Mouse (Mus musculus): ENCODE measurements around the gene Eno1. TPM values are rescaled to one million over a fixed set of nuclear protein-coding genes. Genes with fewer than 3 reads are reported as not detected.
"Not testable (repeated sequence)": the region's sequence is repeated elsewhere in the genome, so short reads cannot be mapped to it uniquely, and the experiment has no call there.

Eno1 gene
- polyA plus RNA-seq, 1 experiment from 2014 or later: 305 TPM

DNA sequence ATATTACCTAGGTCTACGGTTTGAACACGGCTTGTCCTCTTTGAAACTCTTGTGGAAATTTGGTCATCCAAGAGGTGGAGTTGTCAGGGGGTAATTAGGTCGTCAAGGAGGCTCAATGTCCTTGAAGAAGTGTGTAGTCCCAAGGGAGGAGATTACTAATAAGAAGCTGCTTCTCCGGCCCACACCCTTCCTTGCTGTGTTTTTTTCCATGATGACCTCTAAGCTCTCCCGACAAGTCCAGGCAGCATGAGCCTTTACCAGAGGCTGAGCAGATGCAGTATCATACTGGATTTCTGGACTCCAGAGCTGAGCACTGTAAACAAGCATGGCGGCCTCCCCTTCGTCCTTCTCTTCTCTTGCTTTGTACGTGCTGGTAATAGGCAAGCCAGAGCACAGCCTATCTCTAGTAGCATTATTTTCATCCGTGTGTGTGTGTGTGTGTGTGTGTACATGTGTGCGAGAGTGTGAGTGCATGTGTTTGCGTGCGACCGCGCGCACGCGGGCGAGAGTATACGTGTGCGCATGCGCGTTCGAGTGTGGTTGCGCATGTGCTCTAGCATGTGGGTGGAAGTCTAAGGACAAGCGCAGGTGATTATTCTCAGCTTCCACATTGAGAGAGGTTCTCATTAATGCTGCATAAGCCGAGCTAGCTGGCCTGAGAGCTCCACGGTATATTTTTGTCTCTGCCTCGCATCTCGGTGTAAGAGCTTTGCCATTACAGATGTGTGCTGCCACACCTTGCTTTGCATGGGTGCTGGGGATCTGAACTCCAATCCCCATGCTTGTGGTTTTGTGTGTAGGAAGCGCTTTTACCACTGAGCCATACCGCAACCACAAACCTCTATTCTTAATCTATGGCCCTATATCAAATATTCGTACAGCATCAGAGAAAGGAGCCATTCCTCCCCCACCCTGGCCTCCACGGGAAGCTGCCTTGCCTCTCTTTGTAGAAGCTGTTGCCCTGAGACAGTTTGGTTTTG, 32.4 kb downstream of the Eno1 start:
- H3K4me2 ChIP-seq (replicated peaks; ENCODE audit: low read depth, low read length): no peak overlapping the region
- H3K9me3 ChIP-seq (ENCODE audit: low read length): no peaks in the 10 kb centered on the region
- H3K4me1 ChIP-seq (ENCODE audit: insufficient read depth, low read depth, low read length): peaks cover 14% of the 10 kb centered on the region; the same call in 1 of the 2 replicates
- H3K36me3 ChIP-seq (ENCODE audit: insufficient read depth, low read length): no peaks in the 10 kb centered on the region
- no peak for DNase-seq (ENCODE audit: low spot score)
- WGBS: 80% methylated on average over 33 of the region's 33 CpGs
- ATAC-seq: no peak
- H3K27ac ChIP-seq (ENCODE audit: low read length): no peak overlapping the region
- H3K27me3 ChIP-seq (replicated peaks; ENCODE audit: insufficient read depth, low read length): no peaks in the 10 kb centered on the region
- H3K9ac ChIP-seq (replicated peaks; ENCODE audit: low read depth): no peak overlapping the region
- H3K4me3 ChIP-seq (ENCODE audit: low read depth, low read length): no peak overlapping the region
- TF ChIP-seq CTCF (IDR thresholded peaks at IDR 0.05) (no peak), EP300 (IDR thresholded peaks at IDR 0.05) (no peak)

DNA sequence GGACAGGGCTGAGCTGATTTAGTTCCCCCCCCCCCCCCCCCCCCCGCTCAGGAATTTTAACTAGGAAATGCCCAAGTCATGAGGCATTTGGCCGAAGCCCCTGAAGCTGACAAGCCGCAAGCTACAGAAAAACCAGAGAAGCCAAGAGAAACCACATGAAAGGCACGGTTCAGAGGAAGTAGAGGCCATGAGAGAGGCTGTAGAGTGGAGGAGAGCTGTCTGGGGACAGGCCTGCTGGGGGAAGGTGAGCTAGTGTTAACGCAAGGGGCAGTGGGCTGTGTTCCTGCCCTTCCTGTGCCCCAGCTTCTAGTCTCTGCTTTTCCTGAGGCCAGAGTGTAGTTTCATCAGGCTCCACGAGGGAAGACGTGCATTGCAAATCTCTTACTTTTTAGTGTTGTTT, 33.2 kb downstream of the Eno1 start:
- H3K9ac ChIP-seq (replicated peaks; ENCODE audit: low read depth): no peak overlapping the region
- no peak overlapping the region for H3K4me2 ChIP-seq (replicated peaks; ENCODE audit: low read depth, low read length)
- H3K27ac ChIP-seq (ENCODE audit: low read length): peak overlapping the region; percentile 8; the same call in 1 of the 2 replicates
- DNase-seq (ENCODE audit: low spot score) (peak; percentile 44), ATAC-seq (no peak)
- H3K36me3 ChIP-seq (ENCODE audit: insufficient read depth, low read length): no peaks in the 10 kb centered on the region
- H3K9me3 ChIP-seq (ENCODE audit: low read length): no peaks in the 10 kb centered on the region
- no peak for TF ChIP-seq CTCF (IDR thresholded peaks at IDR 0.05)
- peaks cover 14% of the 10 kb centered on the region; the same call in 1 of the 2 replicates for H3K4me1 ChIP-seq (ENCODE audit: insufficient read depth, low read depth, low read length)
- H3K4me3 ChIP-seq (ENCODE audit: low read depth, low read length): no peak overlapping the region
- 7% methylated on average over 7 of the region's 7 CpGs for WGBS
- H3K27me3 ChIP-seq (replicated peaks; ENCODE audit: insufficient read depth, low read length): no peaks in the 10 kb centered on the region

- peaks cover 14% of the 10 kb centered on the region; the same call in 1 of the 2 replicates for H3K4me1 ChIP-seq (ENCODE audit: insufficient read depth, low read depth, low read length)
- WGBS: 60% methylated on average over 4 of the region's 4 CpGs
- not testable (repeated sequence) for H3K36me3 ChIP-seq (ENCODE audit: insufficient read depth, low read length); H3K9me3 ChIP-seq (ENCODE audit: low read length); H3K27me3 ChIP-seq (replicated peaks; ENCODE audit: insufficient read depth, low read length); DNase-seq (ENCODE audit: low spot score); H3K27ac ChIP-seq (ENCODE audit: low read length); H3K9ac ChIP-seq (replicated peaks; ENCODE audit: low read depth); H3K4me3 ChIP-seq (ENCODE audit: low read depth, low read length); ATAC-seq; H3K4me2 ChIP-seq (replicated peaks; ENCODE audit: low read depth, low read length)
Measured at GRCm38 (mm10) chr4:150270718-150271117, 34.2 kb downstream of the Eno1 start.

DNA sequence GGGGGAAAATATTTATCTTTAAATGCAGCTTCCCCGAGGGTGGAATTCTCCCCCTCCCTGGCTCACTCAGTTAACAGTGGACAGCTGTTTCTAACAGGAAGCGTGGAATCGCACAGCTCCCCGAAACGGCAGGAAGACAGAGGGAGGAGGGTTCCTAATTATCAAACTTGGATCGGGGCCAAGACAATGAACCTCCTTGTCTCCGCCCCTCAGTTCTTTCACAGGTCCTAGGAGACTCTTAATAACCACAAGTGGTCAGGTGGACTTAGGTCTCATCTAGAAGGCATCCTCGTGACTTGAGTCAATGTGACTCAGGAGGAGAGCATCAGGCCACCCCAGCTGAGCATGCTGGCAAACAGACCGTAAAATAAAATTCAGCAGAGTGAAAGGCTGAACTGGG, 36.2 kb downstream of the Eno1 start:
- 4% methylated on average over 9 of the region's 9 CpGs for WGBS
- Histone ChIP-seq H3K27me3 (replicated peaks; ENCODE audit: insufficient read depth, low read length) (no peaks in the 10 kb centered on the region), H3K9me3 (ENCODE audit: low read length) (no peaks in the 10 kb centered on the region), H3K36me3 (ENCODE audit: insufficient read depth, low read length) (no peaks in the 10 kb centered on the region), H3K4me2 (replicated peaks; ENCODE audit: low read depth, low read length) (peak overlapping the region; percentile 30; the same call in 1 of the 2 replicates), H3K9ac (replicated peaks; ENCODE audit: low read depth) (no peak overlapping the region), H3K27ac (ENCODE audit: low read length) (peak overlapping the region; percentile 70), H3K4me1 (ENCODE audit: insufficient read depth, low read depth, low read length) (peaks cover 14% of the 10 kb centered on the region; the same call in 1 of the 2 replicates), H3K4me3 (ENCODE audit: low read depth, low read length) (no peak overlapping the region)
- TF ChIP-seq CTCF (IDR thresholded peaks at IDR 0.05) (no peak), EP300 (IDR thresholded peaks at IDR 0.05) (peak; percentile 82)
- ATAC-seq (peak; percentile 84), DNase-seq (ENCODE audit: low spot score) (peak; percentile 87)

- DNase-seq (ENCODE audit: low spot score) (no peak), ATAC-seq (no peak)
- H3K9ac ChIP-seq (replicated peaks; ENCODE audit: low read depth): no peak overlapping the region
- H3K27me3 ChIP-seq (replicated peaks; ENCODE audit: insufficient read depth, low read length): no peaks in the 10 kb centered on the region
- no peak for TF ChIP-seq CTCF (IDR thresholded peaks at IDR 0.05)
- TF ChIP-seq EP300 (IDR thresholded peaks at IDR 0.05): no peak
- H3K36me3 ChIP-seq (ENCODE audit: insufficient read depth, low read length): no peaks in the 10 kb centered on the region
- no peak overlapping the region for H3K4me2 ChIP-seq (replicated peaks; ENCODE audit: low read depth, low read length)
- no peak overlapping the region for H3K27ac ChIP-seq (ENCODE audit: low read length)
- peaks cover 9% of the 10 kb centered on the region; the same call in 1 of the 2 replicates for H3K4me1 ChIP-seq (ENCODE audit: insufficient read depth, low read depth, low read length)
- H3K9me3 ChIP-seq (ENCODE audit: low read length): no peaks in the 10 kb centered on the region
- no peak overlapping the region for H3K4me3 ChIP-seq (ENCODE audit: low read depth, low read length)
- WGBS: 89% methylated on average over 5 of the region's 5 CpGs
Measured at GRCm38 (mm10) chr4:150275531-150275930, 39.0 kb downstream of the Eno1 start.

DNA sequence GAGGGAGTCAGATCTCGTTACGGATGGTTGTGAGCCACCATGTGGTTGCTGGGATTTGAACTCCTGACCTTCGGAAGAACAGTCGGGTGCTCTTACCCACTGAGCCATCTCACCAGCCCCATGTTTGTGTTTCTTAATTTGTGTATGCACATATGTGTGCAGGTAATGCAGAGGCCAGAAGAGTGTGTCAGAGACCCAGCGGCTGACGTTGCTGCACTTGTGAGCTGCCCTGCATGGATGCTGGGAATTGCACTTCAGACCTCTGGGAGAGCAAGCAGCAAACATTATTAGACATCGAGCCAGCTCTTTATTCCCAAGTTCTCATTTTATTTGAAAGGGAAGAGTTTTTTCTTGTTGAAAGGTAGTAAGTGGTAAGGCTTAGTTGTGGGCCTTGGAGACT, 42.8 kb downstream of the Eno1 start:
- ATAC-seq; H3K9ac ChIP-seq (replicated peaks; ENCODE audit: low read depth); H3K9me3 ChIP-seq (ENCODE audit: low read length); H3K27me3 ChIP-seq (replicated peaks; ENCODE audit: insufficient read depth, low read length); H3K4me1 ChIP-seq (ENCODE audit: insufficient read depth, low read depth, low read length); H3K4me3 ChIP-seq (ENCODE audit: low read depth, low read length); DNase-seq (ENCODE audit: low spot score); H3K4me2 ChIP-seq (replicated peaks; ENCODE audit: low read depth, low read length); H3K27ac ChIP-seq (ENCODE audit: low read length); H3K36me3 ChIP-seq (ENCODE audit: insufficient read depth, low read length): not testable (repeated sequence)
- 81% methylated on average over 5 of the region's 7 CpGs for WGBS
